ENCODE assay signal across 9 mouse cellular contexts in the genomic region with DNA sequence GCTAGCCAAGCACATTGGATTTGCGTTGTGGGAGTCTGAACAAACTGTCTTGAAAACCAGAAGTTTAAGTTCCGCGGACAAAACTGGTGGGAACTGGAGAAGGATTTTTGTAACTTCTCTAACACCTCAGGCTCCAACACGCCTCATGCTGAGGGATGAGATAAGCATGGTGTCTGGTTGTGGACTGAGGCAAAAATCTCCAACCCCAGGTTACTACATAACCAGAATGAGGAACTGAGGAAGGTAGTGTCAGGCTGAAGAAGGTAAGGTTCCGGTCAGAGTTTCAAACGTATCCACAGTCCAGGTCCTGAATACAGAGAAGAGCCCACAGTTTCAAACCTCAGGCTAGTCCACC. TPM values are rescaled to one million over a fixed set of nuclear protein-coding genes. Genes with fewer than 3 reads are reported as not detected.
DNase-seq lines count a peak whose midpoint lies in the region; ATAC-seq and TF ChIP-seq lines count a peak whose summit lies in the region.
"Had no signal": no experiment of that assay in that cellular context is flagged by ENCODE, and none has a peak within 500 bp of the region (broad histone marks: within the 10 kb centered on the region; RNA-seq: fewer than 3 reads in every experiment).

No protein-coding gene starts in this region.

- TF ChIP-seq POLR2A in limb, embryonic 14.5 days (IDR thresholded peaks at IDR 0.05; ENCODE audit: borderline replicate concordance, extremely low read depth, insufficient read depth, insufficient read length) = no peak
- TF ChIP-seq POLR2A in olfactory bulb, adult 2 months (IDR thresholded peaks at IDR 0.05; ENCODE audit: insufficient read depth, low read depth, low read length) = no peak

- no peak for ATAC-seq in lung, embryonic 16.5 days (ENCODE audit: low read depth)
- ATAC-seq in forebrain, embryonic 13.5 days = no peak
- no peak for ATAC-seq in limb, embryonic 14.5 days (ENCODE audit: low FRiP score, low read depth)
- ATAC-seq in erythroid progenitor cell, adult 5-6 weeks (replicated peaks; ENCODE audit: low FRiP score, poor library complexity, severe bottlenecking) = no peak

- no peaks in the 10 kb centered on the region for H3K9me3 ChIP-seq in lung, embryonic 16.5 days (ENCODE audit: control insufficient read depth, low read length)
- H3K9me3 ChIP-seq in forebrain, embryonic 13.5 days (replicated peaks) = no peaks in the 10 kb centered on the region
- no peaks in the 10 kb centered on the region for H3K9me3 ChIP-seq in limb, embryonic 14.5 days (ENCODE audit: control insufficient read depth, low read length)

- WGBS in lung, embryonic 16.5 days = 23% methylated on average over 6 of the region's 6 CpGs
- 30% methylated on average over 6 of the region's 6 CpGs for WGBS in forebrain, embryonic 13.5 days
- 29% methylated on average over 6 of the region's 6 CpGs for WGBS in limb, embryonic 14.5 days
- WGBS in olfactory bulb, adult 2 months = 30% methylated on average over 6 of the region's 6 CpGs

- H3K9ac ChIP-seq in lung, embryonic 16.5 days (ENCODE audit: low read length) = peak overlapping the region; percentile 40; the same call in 1 of the 2 replicates
- no peak overlapping the region for H3K9ac ChIP-seq in forebrain, embryonic 13.5 days
- no peak overlapping the region for H3K9ac ChIP-seq in limb, embryonic 14.5 days (ENCODE audit: low read depth, low read length, severe bottlenecking)

- H3K27me3 ChIP-seq in lung, embryonic 16.5 days (ENCODE audit: control insufficient read depth, insufficient read depth, low read depth, low read length) = no peaks in the 10 kb centered on the region
- H3K27me3 ChIP-seq in forebrain, embryonic 13.5 days = no peaks in the 10 kb centered on the region
- H3K27me3 ChIP-seq in limb, embryonic 14.5 days (ENCODE audit: control insufficient read depth, insufficient read depth, low read length) = no peaks in the 10 kb centered on the region

- peaks cover 16% of the 10 kb centered on the region for H3K4me1 ChIP-seq in lung, embryonic 16.5 days (replicated peaks; ENCODE audit: control insufficient read depth, insufficient read depth, low read length)
- H3K4me1 ChIP-seq in forebrain, embryonic 13.5 days = peaks cover 8% of the 10 kb centered on the region
- H3K4me1 ChIP-seq in limb, embryonic 14.5 days (ENCODE audit: control insufficient read depth, insufficient read depth, low read length) = peaks cover 15% of the 10 kb centered on the region; the same call in 1 of the 2 replicates
- H3K4me1 ChIP-seq in olfactory bulb, adult 2 months (ENCODE audit: control insufficient read depth, insufficient read depth, low read length) = no peaks in the 10 kb centered on the region

- H3K27ac ChIP-seq in lung, embryonic 16.5 days (ENCODE audit: low read length) = peak overlapping the region; percentile 32; the same call in 1 of the 2 replicates
- no peak overlapping the region for H3K27ac ChIP-seq in forebrain, embryonic 13.5 days
- no peak overlapping the region for H3K27ac ChIP-seq in limb, embryonic 14.5 days (replicated peaks; ENCODE audit: low read depth, low read length)
- H3K27ac ChIP-seq in olfactory bulb, adult 2 months (ENCODE audit: insufficient read depth, low read depth, low read length) = no peak overlapping the region

- TF ChIP-seq CTCF in olfactory bulb, adult 2 months (IDR thresholded peaks at IDR 0.05; ENCODE audit: insufficient read depth, low read depth, low read length) = no peak

- no peak for DNase-seq in lung, postnatal 4 days
- DNase-seq in limb, embryonic 14.5 days (ENCODE audit: low spot score) = no peak
- DNase-seq in right cerebral cortex, adult 18-20 months = no peak
- no peak for DNase-seq in cerebellum, adult 8-10 months

- peak overlapping the region; percentile 68 for H3K4me2 ChIP-seq in lung, embryonic 16.5 days (ENCODE audit: low read depth, low read length)
- H3K4me2 ChIP-seq in forebrain, embryonic 13.5 days = peak overlapping the region; percentile 78
- H3K4me2 ChIP-seq in limb, embryonic 14.5 days (replicated peaks; ENCODE audit: low read depth, low read length, severe bottlenecking) = peak overlapping the region; percentile 63

- H3K36me3 ChIP-seq in lung, embryonic 16.5 days (ENCODE audit: control insufficient read depth, insufficient read depth, low read length) = no peaks in the 10 kb centered on the region
- H3K36me3 ChIP-seq in forebrain, embryonic 13.5 days (ENCODE audit: poor library complexity, severe bottlenecking) = no peaks in the 10 kb centered on the region
- H3K36me3 ChIP-seq in limb, embryonic 14.5 days (ENCODE audit: control insufficient read depth, insufficient read depth, low read length) = no peaks in the 10 kb centered on the region

- H3K4me3 ChIP-seq in lung, embryonic 16.5 days (ENCODE audit: low read length) = peak overlapping the region; percentile 81
- peak overlapping the region; percentile 71 for H3K4me3 ChIP-seq in forebrain, embryonic 13.5 days
- H3K4me3 ChIP-seq in limb, embryonic 14.5 days (replicated peaks; ENCODE audit: low read length) = peak overlapping the region; percentile 59
- peak overlapping the region; percentile 96 for H3K4me3 ChIP-seq in olfactory bulb, adult 2 months (ENCODE audit: insufficient read depth, low read depth, low read length)

RNA-seq across cellular contexts. Expression of gene Ifngr1, which starts 0.5 kb away (rescaled TPM):
- 79.0 and 85.5 TPM in 2 replicates for polyA plus RNA-seq in lung, embryonic 16.5 days (2015; fragmentation: Nextera tagmentation; extraction: Ambion mirVana)
- 15.2 and 17.0 TPM in 2 replicates for polyA plus RNA-seq in forebrain, embryonic 13.5 days (2015; fragmentation: Nextera tagmentation; extraction: Ambion mirVana)
- 26.2 and 28.2 TPM in 2 replicates for polyA plus RNA-seq in limb, embryonic 14.5 days (2012; rRNA removed)
- polyA plus RNA-seq in limb, embryonic 14.5 days (2014; fragmentation: Nextera tagmentation; extraction: Ambion mirVana) = 52.2 and 56.8 TPM in 2 replicates
- polyA plus RNA-seq in olfactory bulb, adult 2 months (2012; ENCODE audit: insufficient read depth, insufficient read length, low replicate concordance, missing spikeins) = not detected in 2 replicates
- total RNA-seq in erythroid progenitor cell, adult 5-6 weeks (2015; ENCODE audit: low replicate concordance) = 58.3 and 86.9 TPM in 2 replicates
- total RNA-seq in erythroid progenitor cell, adult 5-6 weeks (2017; ENCODE audit: low replicate concordance) = 36.6 and 37.5 TPM in 2 replicates

RNA-seq across cellular contexts. Expression of gene Il22ra2, which starts 30.5 kb away (rescaled TPM):
- not detected in 2 replicates for polyA plus RNA-seq in lung, embryonic 16.5 days (2015; fragmentation: Nextera tagmentation; extraction: Ambion mirVana)
- polyA plus RNA-seq in forebrain, embryonic 13.5 days (2015; fragmentation: Nextera tagmentation; extraction: Ambion mirVana) = not detected in 2 replicates
- polyA plus RNA-seq in limb, embryonic 14.5 days (2012; rRNA removed) = 0.04 and 0.09 TPM in 2 replicates
- not detected in 2 replicates for polyA plus RNA-seq in limb, embryonic 14.5 days (2014; fragmentation: Nextera tagmentation; extraction: Ambion mirVana)
- not detected in 2 replicates for polyA plus RNA-seq in olfactory bulb, adult 2 months (2012; ENCODE audit: insufficient read depth, insufficient read length, low replicate concordance, missing spikeins)
- total RNA-seq in erythroid progenitor cell, adult 5-6 weeks (2015; ENCODE audit: low replicate concordance) = not detected in 2 replicates
- 0.64 TPM in 1 of 2 replicates, not detected in the other for total RNA-seq in erythroid progenitor cell, adult 5-6 weeks (2017; ENCODE audit: low replicate concordance)
- polyA plus RNA-seq: brain, embryonic 14.5 days had no signal
